Mouse (Mus musculus): Measurements from ENCODE around the gene Mrpl51.

The Mrpl51 gene

DNA sequence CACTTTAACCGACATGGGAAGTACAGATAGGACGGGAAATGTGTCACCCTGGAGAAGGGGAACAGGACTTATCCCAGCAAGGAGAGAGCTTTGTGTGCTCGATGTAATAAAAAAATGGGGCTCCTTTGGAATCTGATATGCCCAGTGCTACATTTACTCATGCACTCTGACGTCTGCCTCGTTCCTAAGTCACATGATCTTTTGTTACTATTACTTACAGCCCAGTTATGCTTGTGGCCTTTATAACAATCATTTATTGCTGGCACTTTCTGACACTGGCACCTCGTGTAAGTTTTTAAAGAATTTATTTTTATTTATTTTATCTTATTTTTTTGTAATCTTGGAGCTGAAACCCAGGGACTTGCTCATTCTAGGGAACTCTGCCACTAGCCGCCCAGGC, 1.8 kb downstream of the Mrpl51 start:
- DNase-seq: no peak

DNA sequence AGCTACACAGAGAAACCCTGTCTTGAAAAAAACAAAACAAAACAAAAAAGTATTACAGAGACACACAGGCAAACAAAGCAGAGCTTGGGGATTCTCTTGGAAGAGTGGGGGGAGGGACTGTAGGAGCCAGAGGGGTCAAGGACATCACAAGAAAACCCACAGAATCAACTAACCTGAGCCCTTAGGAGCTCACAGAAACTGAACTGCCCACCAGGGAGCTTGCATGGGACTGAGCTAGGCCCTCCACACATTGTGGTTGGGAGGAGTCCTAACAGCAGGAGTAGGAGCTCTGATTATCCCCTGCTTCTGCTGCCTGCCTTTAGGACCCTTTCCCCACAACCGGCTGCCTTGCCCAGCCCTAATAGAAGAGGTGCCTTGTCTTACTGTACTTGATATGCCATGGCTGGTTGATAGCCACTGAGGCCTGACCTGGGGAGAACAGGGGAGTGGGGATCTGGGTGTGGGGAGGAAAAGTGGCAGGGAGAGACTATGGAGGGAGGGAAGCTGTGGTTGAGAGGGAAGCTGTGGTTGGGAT, 4.0 kb downstream of the Mrpl51 start:
- no peak for DNase-seq

DNA sequence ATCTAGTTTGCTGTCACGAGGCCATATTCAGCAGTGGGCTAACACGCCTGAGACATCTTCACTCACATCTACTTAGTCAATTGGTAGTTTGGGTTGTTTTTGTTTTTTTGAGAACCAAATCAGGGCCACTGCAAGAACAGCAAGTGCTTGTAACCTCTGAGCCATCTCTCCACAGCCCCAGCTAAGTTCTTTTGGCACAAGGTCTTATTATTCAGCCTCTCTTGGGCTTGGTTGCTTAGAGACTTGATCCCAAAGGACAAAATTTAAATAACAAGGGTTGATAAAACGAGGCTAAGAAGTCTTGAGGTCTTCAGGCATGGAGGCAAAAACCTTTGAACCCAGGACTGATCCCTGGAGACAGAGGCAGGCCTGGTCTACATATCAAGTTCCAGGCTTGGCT, 4.7 kb downstream of the Mrpl51 start:
- DNase-seq: no peak

DNA sequence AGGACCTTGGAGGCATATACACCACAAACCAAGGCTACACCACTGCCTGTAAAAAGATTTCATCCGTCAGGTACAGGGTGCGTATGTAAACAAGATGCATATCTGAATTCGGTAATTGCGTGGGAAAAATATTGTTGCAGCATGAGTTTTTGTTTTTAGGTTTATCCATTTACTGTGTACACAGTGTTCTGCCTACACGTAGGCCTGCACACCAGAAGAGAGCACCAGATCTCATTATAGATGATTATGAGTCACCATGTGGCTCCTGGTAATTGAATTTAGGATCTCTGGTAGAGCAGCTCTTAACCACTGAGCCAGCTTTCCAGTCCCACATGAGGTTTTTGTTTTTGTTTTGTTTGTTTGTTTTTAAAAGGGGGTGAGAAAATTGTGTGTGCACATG, 5.6 kb downstream of the Mrpl51 start:
- DNase-seq: no peak

DNA sequence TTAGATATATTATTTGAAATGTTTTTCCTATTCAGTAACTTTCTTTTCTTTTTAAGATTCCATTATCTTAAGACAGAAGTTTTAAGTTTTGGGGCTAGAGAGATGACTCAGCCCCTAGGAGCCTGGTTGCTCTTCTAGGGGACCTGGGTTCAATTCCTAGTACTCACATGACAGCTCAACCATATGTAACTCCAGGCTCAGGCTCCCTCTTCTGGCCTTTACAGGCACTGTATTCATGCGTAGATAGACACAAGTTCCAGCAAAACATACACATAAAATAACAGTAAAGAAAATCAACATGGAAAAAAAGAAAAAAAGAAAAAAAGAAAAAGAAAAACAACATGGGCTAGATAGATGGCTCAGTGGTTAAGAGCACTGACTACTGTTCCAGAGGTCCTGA, 18.8 kb downstream of the Mrpl51 start:
- DNase-seq: no peak

DNA sequence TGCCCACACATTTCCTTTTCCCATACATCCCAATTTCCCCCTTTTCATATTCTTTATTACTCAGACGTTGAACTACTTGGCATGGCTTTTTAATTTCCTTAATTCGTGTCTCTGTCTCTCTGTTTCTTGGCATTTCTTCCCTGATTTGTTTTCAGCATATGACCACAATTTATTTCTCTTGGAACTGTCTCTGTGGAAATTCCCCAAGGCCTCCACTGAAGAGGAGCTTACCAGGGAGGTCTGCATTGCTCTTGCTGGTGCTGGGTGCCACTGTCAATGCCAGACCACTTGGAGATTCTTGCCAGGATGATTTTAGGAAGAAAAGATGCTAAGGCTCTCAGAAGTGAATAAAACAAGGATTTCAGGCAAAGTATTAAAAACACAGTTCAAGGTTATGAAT, 21.0 kb downstream of the Mrpl51 start:
- no peak for DNase-seq

DNA sequence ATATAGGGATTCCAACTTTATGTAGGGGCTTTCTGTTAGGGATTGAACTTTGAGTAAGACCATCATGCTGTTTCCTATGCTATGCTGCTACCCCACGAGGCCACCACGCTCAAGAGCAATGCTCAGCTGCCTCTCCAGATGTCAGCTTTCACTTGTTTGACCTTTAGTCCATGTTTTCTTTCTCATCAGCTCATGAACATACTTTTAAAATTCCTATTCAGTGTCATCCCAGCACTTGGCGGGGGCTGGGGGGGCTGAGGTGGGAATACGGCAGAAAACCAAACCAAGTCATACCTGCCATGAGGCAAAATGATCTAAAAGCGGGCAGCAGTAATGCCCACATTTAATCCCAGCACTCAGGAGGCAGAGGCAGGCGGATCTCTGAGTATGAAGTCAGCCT, 21.5 kb downstream of the Mrpl51 start:
- DNase-seq: no peak

DNA sequence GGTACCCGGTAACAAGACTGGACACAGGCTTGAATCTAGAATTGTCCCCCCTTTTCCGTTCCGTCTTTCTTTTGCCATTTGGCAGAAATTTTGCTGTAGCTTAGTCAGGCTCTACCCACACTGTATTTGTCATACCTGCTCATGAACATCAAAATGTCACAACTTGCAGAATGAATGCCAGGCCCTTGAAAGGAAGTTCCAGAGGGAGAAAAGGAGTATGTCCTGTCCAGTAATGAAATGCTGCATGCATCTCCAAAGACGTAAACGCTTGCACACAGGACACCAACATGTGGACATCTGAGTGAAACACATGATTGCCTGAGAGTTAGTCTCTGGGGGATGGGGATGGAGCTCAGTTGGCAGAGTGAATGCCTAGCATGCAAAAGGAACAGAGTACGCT, 22.1 kb downstream of the Mrpl51 start:
- no peak for DNase-seq

DNA sequence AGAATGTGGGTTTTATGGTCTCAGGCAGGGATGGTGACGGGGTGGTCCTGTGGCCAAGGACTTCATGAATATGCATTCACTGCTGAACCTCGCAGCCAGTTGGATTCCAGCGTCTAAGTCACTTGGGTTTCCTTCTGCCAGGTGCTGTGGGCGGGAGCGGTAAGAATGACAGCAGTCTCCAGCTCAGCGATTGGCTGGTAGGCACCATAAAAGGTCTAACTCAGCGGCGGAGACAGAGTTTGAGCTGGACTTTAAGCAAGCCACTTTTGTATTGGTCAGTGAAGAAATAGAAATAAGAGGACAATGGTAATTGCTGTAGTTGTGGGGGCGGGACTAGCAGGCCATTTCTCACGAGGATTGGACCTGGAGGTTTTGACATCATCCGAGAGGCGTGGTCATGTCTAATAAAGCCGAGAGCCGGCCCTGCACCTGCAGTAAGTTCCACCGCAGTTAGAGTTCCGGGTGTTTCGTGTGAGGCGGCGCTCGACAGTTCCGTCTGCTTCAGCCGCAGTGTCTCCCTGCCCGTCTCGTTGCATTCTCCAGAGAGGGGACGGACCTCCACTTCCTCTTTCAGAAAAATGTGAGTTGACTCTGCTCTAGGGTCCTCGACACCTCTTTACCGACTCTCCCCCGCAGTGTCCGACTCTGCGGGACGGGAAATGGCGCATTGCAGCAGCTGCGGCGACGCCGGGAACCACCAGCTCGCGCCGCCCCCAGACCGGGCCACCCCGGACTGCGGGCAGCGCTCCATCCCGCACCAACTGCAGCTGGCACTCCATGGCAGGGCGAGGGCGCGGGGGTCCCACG, 23.8 kb downstream of the Mrpl51 start, which contains the start of gene Vamp1:
Gene Vamp1 (plus strand): TSS at position 404 of the 807 bp plus-strand sequence.
- peak; percentile 94 to 98 for DNase-seq

DNA sequence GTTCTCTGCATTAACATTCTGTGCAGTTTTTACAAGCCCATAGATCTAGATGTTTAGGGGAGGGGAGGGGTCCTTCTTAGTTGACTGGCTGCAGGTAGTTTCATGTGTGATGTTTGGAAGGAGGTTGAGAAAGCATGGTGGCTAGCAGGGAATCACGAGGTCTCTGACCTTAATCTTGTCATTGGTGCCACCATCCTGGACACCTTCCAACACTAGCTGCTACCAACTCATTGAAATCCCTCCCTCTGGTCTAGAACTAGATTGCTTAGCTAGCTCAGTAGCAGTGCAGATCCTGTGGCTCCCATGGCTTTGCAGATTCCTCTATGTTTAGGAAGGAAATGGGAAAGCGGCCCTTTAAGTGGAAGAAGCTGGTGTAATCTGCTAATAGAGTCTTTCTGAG, 25.3 kb downstream of the Mrpl51 start:
- DNase-seq: peak; percentile 24 to 32

DNA sequence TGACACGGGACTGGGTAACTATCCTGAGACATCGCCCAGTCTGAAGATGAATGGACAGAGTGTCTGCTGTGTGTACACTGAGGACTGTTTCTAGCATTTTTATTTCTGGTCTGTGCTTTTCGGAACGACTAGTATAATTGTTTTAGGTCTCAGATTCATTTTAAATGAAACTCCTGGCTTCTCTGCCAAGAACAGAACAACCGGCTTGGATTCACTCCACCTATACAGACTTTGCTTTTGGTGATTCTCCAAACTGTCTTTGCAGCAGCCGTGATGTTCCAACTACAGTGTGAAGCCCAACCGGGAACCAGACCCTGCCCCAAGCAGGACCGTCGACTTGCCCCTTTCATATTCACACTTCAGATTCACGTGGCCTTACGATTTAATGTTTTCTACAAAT, 26.3 kb downstream of the Mrpl51 start:
- peak in 1 of 2 experiments; percentile 16 for DNase-seq

DNA sequence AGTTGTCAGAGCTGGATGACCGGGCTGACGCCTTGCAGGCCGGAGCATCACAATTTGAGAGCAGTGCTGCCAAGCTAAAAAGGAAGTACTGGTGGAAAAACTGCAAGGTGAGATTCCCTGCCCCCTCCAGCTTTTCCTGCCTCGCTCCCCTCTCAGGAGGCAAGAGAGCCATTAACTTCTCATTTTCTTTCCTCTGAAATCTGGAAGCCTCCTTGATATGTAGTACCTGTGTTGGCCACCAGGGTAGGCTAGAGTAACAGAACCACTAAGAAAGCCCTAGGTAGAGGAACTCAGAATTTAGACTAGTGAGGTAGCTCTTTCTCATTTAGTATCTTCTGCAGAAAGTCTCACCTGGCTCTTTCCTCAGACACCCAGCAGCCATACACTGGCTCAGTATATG, 27.4 kb downstream of the Mrpl51 start:
- DNase-seq: peak; percentile 50 to 74

DNA sequence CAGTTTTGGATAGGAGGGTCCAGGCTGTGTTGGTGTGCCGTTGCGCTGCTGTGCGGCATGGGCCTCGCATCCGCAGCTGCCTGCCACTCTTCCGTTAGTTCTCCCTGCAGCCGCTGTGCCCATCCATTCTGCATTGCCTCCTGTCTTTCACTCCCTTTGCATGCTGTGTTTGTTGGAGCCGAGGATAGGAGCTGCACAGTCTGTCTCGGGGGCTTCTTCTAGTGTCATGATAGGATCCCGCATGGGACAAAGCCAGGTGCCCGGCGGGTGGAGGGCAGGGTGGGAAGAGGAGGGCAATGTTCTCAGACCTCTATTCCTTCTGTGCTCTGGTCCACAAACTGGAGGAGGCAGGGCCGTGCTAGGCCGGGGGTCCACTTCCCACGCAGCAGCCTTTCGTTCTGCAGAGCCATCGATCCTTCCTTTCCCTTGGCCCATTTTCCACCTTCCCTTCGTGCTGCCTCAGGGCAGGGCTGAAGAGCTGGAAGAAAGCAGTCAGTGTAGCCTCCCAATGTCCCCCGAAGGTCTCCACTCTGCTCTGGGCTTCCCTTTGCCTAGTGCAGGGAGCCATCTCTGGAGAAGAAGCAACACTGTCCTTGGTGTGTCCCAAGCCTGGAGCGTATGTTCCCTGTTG, 29.6 kb downstream of the Mrpl51 start:
- no peak for DNase-seq

DNA sequence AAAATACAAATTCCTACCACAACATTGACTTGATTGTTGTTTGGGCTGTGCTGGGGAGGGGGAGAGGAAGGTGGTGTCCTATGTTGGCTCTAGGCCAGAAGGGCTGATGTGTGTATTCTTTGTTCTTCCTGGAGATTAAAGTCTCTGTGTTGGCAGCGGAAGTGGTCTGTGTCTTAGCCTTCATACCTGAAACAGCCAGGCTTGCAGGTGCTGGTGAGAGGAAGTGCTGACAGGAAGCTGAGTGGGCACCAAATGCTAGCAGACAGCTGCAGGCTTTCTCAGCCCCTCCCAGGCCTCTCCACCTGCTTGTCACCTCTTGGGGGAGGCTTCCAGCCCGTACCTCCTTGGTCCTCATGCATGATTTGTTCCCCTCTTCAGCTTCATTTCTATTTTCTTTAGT, 30.5 kb downstream of the Mrpl51 start:
- no peak for DNase-seq

DNA sequence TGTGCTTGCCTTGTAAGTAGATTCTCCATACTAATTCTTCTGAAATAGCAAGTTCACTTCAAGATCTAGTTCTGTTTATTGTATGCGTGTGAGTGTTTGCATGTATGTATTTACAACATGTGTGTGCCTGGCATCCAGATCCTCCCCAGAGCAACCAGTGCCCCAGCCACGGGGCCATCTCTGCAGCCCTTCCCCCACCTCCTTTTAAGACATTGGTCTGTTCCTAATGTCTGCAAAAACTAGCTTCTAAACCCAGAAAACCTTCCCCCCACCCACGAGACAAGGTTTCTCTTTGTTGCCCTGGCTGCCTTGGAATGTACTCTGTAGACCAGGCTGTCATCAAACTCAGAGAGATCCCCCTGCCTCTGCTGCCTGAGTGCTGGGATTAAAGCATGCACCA, 31.0 kb downstream of the Mrpl51 start:
- no peak for DNase-seq

DNA sequence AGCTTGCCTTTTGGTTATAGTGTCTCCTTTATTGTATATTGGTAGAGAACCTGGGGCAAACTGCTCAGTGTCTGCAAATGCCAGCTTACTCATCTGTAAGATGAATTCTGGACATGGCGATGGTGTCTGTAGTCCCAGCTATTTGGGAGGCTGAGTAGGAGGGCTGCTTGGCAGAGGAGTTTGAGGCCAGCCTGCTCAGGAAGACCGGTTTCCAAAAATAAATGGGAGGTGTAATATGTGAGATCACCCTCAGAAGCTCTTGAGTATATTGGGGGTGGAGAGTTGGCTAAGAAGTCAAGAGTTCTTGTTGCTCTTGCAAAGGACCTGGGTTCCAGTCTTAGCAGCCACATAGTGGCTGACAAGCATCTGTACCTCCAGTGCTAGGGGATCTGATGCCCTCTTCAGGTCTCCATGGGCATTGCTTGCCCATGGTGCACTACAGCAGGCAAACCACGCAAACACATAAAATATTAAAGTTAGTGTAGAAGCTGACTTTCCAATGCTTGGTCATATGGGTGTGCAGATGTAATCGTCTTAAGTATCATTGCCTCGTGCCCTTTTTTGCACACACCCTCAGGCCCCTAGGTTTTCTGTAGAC, 34.0 kb downstream of the Mrpl51 start:
- no peak for DNase-seq

DNA sequence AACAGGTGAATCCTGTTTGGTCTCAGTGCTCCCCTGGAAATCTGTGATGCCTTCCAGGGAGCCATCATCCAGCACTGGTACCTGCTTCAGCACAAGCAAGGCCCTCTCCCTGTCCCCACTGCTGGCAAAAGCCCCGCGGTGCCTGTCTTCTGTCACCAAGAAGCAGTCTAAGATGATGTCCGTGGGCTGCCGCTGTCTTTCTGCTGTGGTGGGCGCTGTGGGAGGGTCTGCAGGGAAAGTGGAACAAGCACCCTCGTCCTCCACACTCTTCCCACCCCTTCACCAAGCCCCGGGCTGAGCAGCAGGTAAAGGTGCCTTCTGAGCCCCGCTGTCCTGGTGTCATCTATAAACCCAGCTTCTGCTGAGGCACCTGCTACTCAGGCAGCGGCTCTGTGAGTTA, 39.0 kb downstream of the Mrpl51 start:
- DNase-seq: no peak

DNA sequence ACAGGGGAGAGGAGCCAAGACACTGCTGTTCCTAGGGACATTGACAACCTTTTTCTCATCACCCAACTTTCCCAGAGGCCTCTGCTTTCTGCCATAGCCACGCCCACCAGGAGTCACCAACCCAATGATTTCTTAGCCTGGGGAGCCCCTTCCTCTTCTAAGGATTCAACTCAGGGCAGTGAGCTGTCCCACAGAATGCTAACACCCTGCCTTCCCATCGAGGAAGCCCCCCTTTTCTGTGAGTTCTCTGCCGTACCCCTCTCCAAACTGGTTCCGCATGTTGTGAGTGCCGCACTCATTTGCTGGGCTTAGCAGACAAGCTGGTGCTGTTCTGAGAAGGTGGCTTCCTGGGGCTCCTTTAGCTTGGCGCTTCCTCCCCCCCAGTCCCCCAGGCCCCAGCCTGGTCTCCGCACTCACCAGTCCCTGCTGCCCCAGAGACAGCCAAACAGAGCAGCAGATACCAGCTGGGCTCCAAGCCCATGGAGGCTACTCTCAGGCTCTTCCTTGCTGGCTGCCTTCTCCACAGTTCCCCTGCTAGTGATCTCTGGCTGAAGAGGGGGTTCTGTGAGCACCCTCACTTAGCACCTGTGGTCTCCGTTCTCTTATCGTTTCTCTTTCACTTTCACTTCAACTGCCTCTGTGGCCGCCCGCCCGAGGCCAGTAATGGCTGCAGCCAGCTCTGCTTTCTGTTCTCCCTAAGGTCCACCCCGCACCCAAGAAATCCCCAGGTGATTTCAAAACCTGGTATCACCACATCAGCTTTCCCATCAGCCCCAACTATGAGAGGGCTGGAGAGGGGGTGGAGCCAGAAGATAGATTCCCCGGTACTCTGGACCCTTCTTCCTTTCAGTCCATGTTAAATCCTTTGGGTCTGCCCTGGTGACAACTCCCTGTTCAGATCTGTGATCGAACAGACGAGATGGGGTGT, 39.8 kb downstream of the Mrpl51 start, which contains the start of gene Tapbpl:
Gene Tapbpl (minus strand): TSS at position 744 of the 928 bp plus-strand sequence.
- peak; percentile 58 to 59 for DNase-seq

DNA sequence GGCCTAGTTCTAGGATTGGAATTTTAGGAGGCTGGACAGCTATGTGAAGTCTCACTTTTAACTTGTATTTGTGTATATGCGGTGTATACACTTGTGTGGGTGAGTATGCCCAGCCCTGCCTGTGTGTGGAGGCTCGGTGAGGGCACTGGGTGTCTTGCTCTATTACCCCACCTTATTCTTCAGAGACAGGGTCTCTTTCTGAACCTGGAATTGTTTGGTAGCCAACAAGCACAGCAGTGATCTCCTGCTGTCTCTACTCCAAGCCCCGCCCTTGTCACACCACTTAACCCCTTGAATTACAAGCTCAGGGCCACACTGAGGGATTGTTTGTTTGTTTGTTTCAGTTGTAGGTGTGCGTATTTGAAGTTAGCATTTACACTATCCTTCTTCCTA, 40.4 kb downstream of the Mrpl51 start:
- no peak for DNase-seq

DNA sequence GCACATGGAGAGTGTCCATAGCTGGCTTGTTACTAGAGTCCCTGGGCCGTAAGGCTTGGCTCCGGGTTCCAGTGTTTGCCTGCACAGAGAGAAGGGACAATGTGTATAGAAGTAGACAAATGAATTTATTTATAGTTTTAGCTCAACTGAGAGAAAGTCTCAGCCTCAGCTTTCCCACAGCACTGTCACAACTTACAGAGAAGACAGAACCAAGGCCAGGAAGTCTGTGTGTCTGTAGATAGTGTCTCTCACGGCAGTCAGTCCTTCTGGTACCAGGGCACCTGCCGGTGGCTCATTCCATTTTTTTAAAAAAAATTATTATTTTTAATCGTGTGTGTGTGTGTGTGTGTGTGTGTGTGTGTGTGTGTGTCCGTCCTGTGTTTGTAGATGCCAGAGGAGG, 40.9 kb downstream of the Mrpl51 start:
- DNase-seq: no peak

DNA sequence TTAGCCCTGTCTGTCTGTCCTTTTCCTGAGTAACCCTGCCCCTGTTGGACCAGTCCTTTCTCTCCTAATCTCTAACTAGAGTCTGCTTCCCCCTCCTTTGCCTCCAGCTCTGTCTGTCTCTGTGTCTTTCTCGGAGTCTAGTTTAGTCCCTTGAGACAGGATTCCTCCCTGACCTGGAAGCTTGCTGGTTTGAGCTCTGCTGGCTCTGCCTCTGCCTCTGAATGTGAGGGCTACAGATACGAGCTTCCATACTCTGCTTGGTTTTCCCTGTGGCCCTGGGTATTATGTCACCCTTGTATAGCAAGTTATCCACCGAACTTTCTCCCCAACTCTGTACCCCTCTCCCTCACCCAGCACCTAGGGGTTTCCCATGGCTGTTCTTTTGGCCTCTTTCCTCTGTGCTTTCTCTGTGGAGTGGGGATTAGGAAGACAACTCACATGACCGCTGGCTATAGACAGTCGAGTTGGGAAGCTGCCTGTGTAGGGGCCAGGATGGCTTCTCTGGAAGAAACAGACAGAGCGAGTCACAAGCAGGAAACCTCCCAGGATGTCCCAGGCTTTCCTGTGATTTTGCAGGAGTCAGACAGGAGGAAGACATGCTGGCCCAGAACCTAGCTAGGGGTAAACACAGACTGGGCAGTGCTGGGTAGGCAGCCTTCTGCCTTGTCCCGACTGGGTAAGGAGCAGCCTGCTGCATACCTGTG, 42.4 kb downstream of the Mrpl51 start:
- DNase-seq: no peak

DNA sequence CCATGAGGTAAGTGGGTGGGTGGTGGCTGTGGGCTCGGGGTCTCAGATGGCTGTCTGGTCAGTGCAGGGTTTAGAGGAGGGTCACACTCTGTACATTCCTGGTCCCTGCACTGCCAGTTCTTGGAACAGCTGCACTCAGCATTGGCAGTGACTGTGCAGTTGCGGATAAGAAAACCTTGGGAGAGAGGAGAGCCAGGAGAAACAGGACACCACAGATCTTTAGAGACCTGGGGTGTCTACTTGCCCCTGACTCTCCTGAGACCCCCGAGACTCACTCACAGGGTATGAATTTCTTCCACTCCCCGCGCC, 42.9 kb downstream of the Mrpl51 start:
- DNase-seq: no peak

Measured in cerebellum, postnatal 36 days (tissue).